Mouse (Mus musculus) lung, adult 18-20 months (tissue): ENCODE measurements at regions not wholly inside any gene's neighbourhood (a gene's known extent, or its start where the extent isn't known, plus 50 kb on each side); places are given as distances from the start of the nearest gene placed in this dataset.
"Not testable (repeated sequence)": the region's sequence is repeated elsewhere in the genome, so short reads cannot be mapped to it uniquely, and the experiment has no call there.

Experiments
- DNase-seq, 2 experiments: peaks; one replicate each; pipeline ENCODE4 v3.0.0; 2022; ENCODE audit warnings: mixed read lengths in 2 of 2

GRCm38 (mm10) chrX:103532620-103533199 is 97.7 kb upstream of the Zcchc13 start:
- DNase-seq, result not testable (repeated sequence)

- DNase-seq, result no peak
These were observed 97.1 kb upstream of the Zcchc13 start for GRCm38 (mm10) chrX:103533306-103533705.

DNA sequence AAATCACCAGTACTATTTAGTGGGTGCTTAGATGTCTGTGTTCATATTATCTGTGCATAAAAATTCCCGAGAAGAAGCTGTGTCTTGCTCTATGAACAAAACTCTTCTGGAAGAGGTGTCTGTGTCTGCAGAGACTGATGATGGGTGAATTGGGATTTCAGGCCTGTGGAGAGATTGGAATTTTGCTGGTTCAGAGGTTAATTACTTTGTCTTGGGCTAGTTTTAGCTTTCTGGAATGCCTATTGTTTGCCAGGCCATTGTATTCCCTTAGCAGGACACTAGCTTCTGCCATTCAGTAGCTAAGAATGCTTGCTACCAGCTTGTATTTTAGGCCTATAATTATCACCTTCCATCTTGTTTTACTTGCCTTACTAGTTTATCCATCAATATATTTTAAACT is 96.6 kb upstream of the Zcchc13 start:
- no peak for DNase-seq

- no peak for DNase-seq
These were observed 83.7 kb upstream of the Zcchc13 start for GRCm38 (mm10) chrX:103546490-103547202.

DNA sequence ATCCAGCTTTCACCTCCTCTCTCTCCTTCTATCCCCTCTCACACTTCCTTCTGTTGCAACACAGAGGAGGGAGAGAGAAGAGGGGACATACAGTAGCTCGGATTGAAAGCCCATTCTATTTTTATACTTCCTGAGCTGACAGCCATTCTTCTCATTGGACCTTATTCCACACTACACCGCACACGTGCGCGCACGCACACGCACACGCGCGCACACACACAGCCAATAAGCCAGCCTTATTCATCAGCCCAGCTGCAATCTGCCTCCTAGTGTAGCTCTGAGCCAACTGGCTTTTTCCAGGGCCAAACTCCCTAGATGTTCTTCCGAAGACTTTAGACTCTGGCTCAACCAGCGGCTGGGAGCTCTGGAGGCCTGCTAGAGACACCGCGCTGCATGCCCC is 79.1 kb upstream of the Zcchc13 start:
- peak; percentile 27 to 45 for DNase-seq

GRCm38 (mm10) chrX:103553196-103553595 is 77.2 kb upstream of the Zcchc13 start:
- no peak for DNase-seq

DNA sequence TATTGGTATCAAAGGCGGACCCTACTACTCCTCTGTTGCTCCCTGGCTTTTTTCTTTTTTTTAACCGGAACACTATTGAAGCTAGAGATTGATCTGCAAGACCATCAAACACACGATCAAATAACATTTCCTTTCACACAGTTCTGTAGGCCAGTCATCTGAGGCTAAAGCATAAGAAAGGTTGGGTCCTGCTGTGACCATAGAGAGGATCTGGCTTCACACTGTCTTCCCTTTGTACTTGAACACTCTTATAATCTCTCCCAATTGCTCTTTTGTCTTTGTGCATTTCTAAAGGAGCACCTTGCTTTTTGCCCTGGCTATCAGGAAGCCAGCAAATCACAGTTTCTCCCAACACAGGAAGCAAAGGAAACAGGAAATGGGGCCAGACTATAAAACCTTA is 76.8 kb upstream of the Zcchc13 start:
- no peak for DNase-seq

GRCm38 (mm10) chrX:103555041-103555986 is 75.1 kb upstream of the Zcchc13 start:
- DNase-seq, result peak in 1 of 2 experiments; percentile 14

- no peak for DNase-seq
These were observed 74.3 kb upstream of the Zcchc13 start for GRCm38 (mm10) chrX:103556046-103556445.

- DNase-seq, result peak in 1 of 2 experiments; percentile 58
These were observed 73.5 kb upstream of the Zcchc13 start for GRCm38 (mm10) chrX:103556681-103557490.

DNA sequence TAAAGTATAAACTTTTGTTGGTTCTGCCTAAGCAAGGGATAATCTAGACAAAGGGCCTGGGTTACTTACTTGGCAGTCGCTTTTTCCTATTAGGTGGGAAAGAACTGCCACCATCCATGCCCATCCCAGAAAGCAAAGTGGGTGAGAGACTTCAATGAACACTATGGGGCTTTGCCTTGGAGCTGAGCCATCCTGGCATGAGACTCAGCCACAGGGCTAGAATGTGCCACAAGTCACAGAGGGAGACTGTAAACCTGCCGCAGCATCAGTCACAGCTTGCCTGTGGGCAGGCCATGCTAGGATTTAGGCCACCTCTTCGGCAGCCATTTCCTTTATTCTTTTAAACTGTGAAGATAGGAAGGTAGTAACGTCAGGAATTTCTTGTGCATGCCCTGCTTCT is 72.9 kb upstream of the Zcchc13 start:
- DNase-seq, result peak in 1 of 2 experiments; percentile 15

GRCm38 (mm10) chrX:103563531-103564246 is 66.7 kb upstream of the Zcchc13 start:
- peak; percentile 21 to 24 for DNase-seq

DNA sequence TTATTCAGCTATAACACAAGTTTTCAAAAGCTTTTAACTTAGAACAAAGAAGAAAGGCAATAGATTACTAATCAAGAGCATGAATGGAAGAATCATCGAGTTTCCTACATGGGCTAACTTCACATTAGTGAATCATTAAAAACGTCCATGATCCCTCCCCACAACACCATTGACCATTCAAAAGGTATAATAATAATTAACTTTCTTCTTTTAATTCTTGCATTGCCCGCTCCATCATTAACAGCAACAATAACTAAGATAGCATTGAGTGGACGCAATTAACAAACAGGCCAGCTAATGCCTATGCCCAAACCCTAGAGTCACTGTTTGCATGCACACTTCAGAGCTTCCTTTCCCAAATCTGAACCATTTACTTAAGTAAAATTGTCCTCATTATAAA is 57.0 kb upstream of the Zcchc13 start:
- no peak for DNase-seq

DNA sequence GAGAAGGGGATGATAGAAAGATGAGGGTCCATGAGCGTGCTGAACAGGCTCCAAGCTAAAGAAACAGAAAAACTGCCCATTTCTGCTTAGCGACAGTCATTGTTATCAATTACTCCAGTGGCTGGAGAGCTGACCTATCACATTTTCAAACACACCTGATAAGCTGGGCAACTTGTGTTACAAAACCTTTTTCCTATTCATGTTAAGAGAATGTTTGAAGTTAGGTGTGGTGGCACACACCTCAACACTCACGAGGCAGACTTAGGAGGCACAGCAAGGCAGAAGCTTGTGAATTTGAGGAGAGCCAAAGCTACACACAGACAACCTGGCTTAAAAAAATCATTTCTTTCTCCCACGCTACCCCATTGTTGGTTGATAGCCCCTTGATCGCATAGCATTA is 50.9 kb upstream of the Zcchc13 start:
- no peak for DNase-seq
